Mouse (Mus musculus) forebrain, embryonic 13.5 days (tissue): ENCODE measurements at regions not wholly inside any gene's neighbourhood (a gene's known extent, or its start where the extent isn't known, plus 50 kb on each side); places are given as distances from the start of the nearest gene placed in this dataset.

Experiments used
- ATAC-seq: fragments of 200-750 bp; cut with Nextera tagmentation; 2 replicates; pipeline ENCODE4 v1.8.0; 2017
- H3K27ac ChIP-seq: fragments of 300-500 bp; sonication (generic); 2 replicates; pipeline ENCODE4 v1.5.1; 2015; ENCODE audit warnings: inconsistent platforms, mild to moderate bottlenecking, moderate library complexity
- H3K27me3 ChIP-seq: fragments of 300-500 bp; sonication (generic); 2 replicates; pipeline ENCODE4 v1.6.1; 2015; ENCODE audit warnings: mild to moderate bottlenecking, inconsistent platforms
- H3K36me3 ChIP-seq: fragments of 300-500 bp; sonication (generic); 2 replicates; pipeline ENCODE4 v1.6.1; 2015; ENCODE audit warnings: mild to moderate bottlenecking, inconsistent platforms; ENCODE audit not compliant: poor library complexity, severe bottlenecking
- H3K4me1 ChIP-seq: fragments of 300-500 bp; sonication (generic); 2 replicates; pipeline ENCODE4 v1.6.1; 2015; ENCODE audit warnings: inconsistent platforms
- H3K4me2 ChIP-seq: fragments of 300-500 bp; sonication (generic); 2 replicates; pipeline ENCODE4 v1.6.1; 2015; ENCODE audit warnings: inconsistent platforms, mild to moderate bottlenecking, moderate library complexity
- H3K4me3 ChIP-seq: fragments of 300-500 bp; sonication (generic); 2 replicates; pipeline ENCODE4 v1.5.1; 2015; ENCODE audit warnings: mild to moderate bottlenecking, inconsistent platforms
- H3K9ac ChIP-seq: fragments of 300-500 bp; sonication (generic); 2 replicates; pipeline ENCODE4 v1.6.1; 2015; ENCODE audit warnings: mild to moderate bottlenecking, inconsistent platforms
- H3K9me3 ChIP-seq: fragments of 300-500 bp; sonication (generic); replicated peaks from 2 replicates; pipeline ENCODE4 v1.6.1; 2016; ENCODE audit warnings: inconsistent platforms
- WGBS: fragments of 180-500 bp; shearing (Covaris S2); methylation state at CpG from one replicate; pipeline ENCODE4 v1.1.7; 2015; 5-methylcytosine and 5-hydroxymethylcytosine counted together

- Histone ChIP-seq H3K4me2 (no peak overlapping the region), H3K27ac (no peak overlapping the region), H3K4me3 (no peak overlapping the region), H3K36me3 (no peaks in the 10 kb centered on the region), H3K4me1 (no peaks in the 10 kb centered on the region), H3K9ac (no peak overlapping the region), H3K27me3 (no peaks in the 10 kb centered on the region), H3K9me3 (no peaks in the 10 kb centered on the region)
- 91% methylated on average over 5 of the region's 5 CpGs for WGBS
- no peak for ATAC-seq
Observed at GRCm38 (mm10) chr2:180404168-180404567, 51.9 kb upstream of the Slco4a1 start.

- Histone ChIP-seq H3K27me3 (no peaks in the 10 kb centered on the region), H3K27ac (no peak overlapping the region), H3K36me3 (no peaks in the 10 kb centered on the region), H3K9me3 (no peaks in the 10 kb centered on the region), H3K4me2 (no peak overlapping the region), H3K4me3 (no peak overlapping the region), H3K4me1 (no peaks in the 10 kb centered on the region), H3K9ac (no peak overlapping the region)
- 72% methylated on average over 8 of the region's 8 CpGs for WGBS
- no peak for ATAC-seq
Observed at GRCm38 (mm10) chr2:180403621-180404020, 52.4 kb upstream of the Slco4a1 start.

GRCm38 (mm10) chr2:180402851-180403459 lies 53.1 kb upstream of the Slco4a1 start:
- Histone ChIP-seq H3K4me3 (no peak overlapping the region), H3K4me1 (no peaks in the 10 kb centered on the region), H3K9me3 (no peaks in the 10 kb centered on the region), H3K4me2 (no peak overlapping the region), H3K27ac (no peak overlapping the region), H3K36me3 (no peaks in the 10 kb centered on the region), H3K9ac (no peak overlapping the region), H3K27me3 (no peaks in the 10 kb centered on the region)
- 83% methylated on average over 9 of the region's 9 CpGs for WGBS
- ATAC-seq = no peak

- Histone ChIP-seq H3K4me2 (no peak overlapping the region), H3K27me3 (no peaks in the 10 kb centered on the region), H3K36me3 (no peaks in the 10 kb centered on the region), H3K27ac (no peak overlapping the region), H3K9me3 (no peaks in the 10 kb centered on the region), H3K4me3 (no peak overlapping the region), H3K4me1 (no peaks in the 10 kb centered on the region), H3K9ac (no peak overlapping the region)
- WGBS = 86% methylated on average over 4 of the region's 4 CpGs
- ATAC-seq = no peak
Observed at GRCm38 (mm10) chr2:180402433-180402832, 53.6 kb upstream of the Slco4a1 start.

GRCm38 (mm10) chr2:180401409-180402391 lies 54.3 kb upstream of the Slco4a1 start:
- H3K9me3 ChIP-seq = no peaks in the 10 kb centered on the region
- 89% methylated on average over 8 of the region's 8 CpGs for WGBS
- H3K27me3 ChIP-seq = no peaks in the 10 kb centered on the region
- no peak overlapping the region for H3K4me2 ChIP-seq
- no peaks in the 10 kb centered on the region for H3K36me3 ChIP-seq
- H3K9ac ChIP-seq = no peak overlapping the region
- no peak overlapping the region for H3K4me3 ChIP-seq
- no peak for ATAC-seq
- no peaks in the 10 kb centered on the region for H3K4me1 ChIP-seq
- no peak overlapping the region for H3K27ac ChIP-seq

GRCm38 (mm10) chr2:180400514-180401019 lies 55.5 kb upstream of the Slco4a1 start:
- Histone ChIP-seq H3K27ac (no peak overlapping the region), H3K27me3 (no peaks in the 10 kb centered on the region), H3K9ac (no peak overlapping the region), H3K4me3 (no peak overlapping the region), H3K4me1 (no peaks in the 10 kb centered on the region), H3K4me2 (no peak overlapping the region), H3K36me3 (no peaks in the 10 kb centered on the region), H3K9me3 (no peaks in the 10 kb centered on the region)
- no peak for ATAC-seq
- 86% methylated on average over 5 of the region's 5 CpGs for WGBS

GRCm38 (mm10) chr2:180399651-180400513 lies 56.2 kb upstream of the Slco4a1 start:
- WGBS = 77% methylated on average over 8 of the region's 8 CpGs
- no peaks in the 10 kb centered on the region for H3K27me3 ChIP-seq
- no peaks in the 10 kb centered on the region for H3K36me3 ChIP-seq
- H3K4me2 ChIP-seq = no peak overlapping the region
- no peak overlapping the region for H3K9ac ChIP-seq
- H3K27ac ChIP-seq = no peak overlapping the region
- no peaks in the 10 kb centered on the region for H3K9me3 ChIP-seq
- H3K4me3 ChIP-seq = no peak overlapping the region
- no peaks in the 10 kb centered on the region for H3K4me1 ChIP-seq
- ATAC-seq = peak; percentile 27; the same call in 1 of the 2 replicates

GRCm38 (mm10) chr2:180398851-180399447 lies 57.1 kb upstream of the Slco4a1 start:
- Histone ChIP-seq H3K4me1 (no peaks in the 10 kb centered on the region), H3K9me3 (no peaks in the 10 kb centered on the region), H3K4me2 (no peak overlapping the region), H3K27ac (no peak overlapping the region), H3K9ac (no peak overlapping the region), H3K4me3 (no peak overlapping the region), H3K27me3 (no peaks in the 10 kb centered on the region), H3K36me3 (no peaks in the 10 kb centered on the region)
- ATAC-seq = no peak
- WGBS = 86% methylated on average over 6 of the region's 6 CpGs

GRCm38 (mm10) chr2:180398481-180398754 lies 57.6 kb upstream of the Slco4a1 start:
- Histone ChIP-seq H3K36me3 (no peaks in the 10 kb centered on the region), H3K9ac (no peak overlapping the region), H3K27me3 (no peaks in the 10 kb centered on the region), H3K27ac (no peak overlapping the region), H3K4me2 (no peak overlapping the region), H3K4me1 (no peaks in the 10 kb centered on the region), H3K4me3 (no peak overlapping the region), H3K9me3 (no peaks in the 10 kb centered on the region)
- WGBS = 89% methylated on average over 4 of the region's 4 CpGs
- ATAC-seq = no peak

- Histone ChIP-seq H3K27me3 (peaks cover 1% of the 10 kb centered on the region; the same call in 1 of the 2 replicates), H3K9me3 (no peaks in the 10 kb centered on the region), H3K4me3 (no peak overlapping the region), H3K27ac (no peak overlapping the region), H3K4me2 (no peak overlapping the region), H3K4me1 (no peaks in the 10 kb centered on the region), H3K36me3 (no peaks in the 10 kb centered on the region), H3K9ac (no peak overlapping the region)
- 94% methylated on average over 11 of the region's 11 CpGs for WGBS
- ATAC-seq = no peak
Observed at GRCm38 (mm10) chr2:180397723-180398480, 58.1 kb upstream of the Slco4a1 start.

GRCm38 (mm10) chr2:180396664-180397377 lies 59.2 kb upstream of the Slco4a1 start:
- H3K9me3 ChIP-seq = no peaks in the 10 kb centered on the region
- peaks cover 5% of the 10 kb centered on the region; the same call in 1 of the 2 replicates for H3K27me3 ChIP-seq
- H3K9ac ChIP-seq = no peak overlapping the region
- H3K27ac ChIP-seq = no peak overlapping the region
- H3K4me2 ChIP-seq = no peak overlapping the region
- no peaks in the 10 kb centered on the region for H3K4me1 ChIP-seq
- no peak for ATAC-seq
- WGBS = 54% methylated on average over 4 of the region's 4 CpGs
- H3K36me3 ChIP-seq = no peaks in the 10 kb centered on the region
- H3K4me3 ChIP-seq = no peak overlapping the region
